Mouse (Mus musculus) spleen, postnatal 10 days (tissue): ENCODE measurements around the gene Gm45785.

ENCODE experiments used
- DNase-seq, 2 experiments: peaks; one replicate each; pipeline ENCODE4 v3.0.0; 2021 to 2022; ENCODE audit warnings: low spot score in 2 of 2

The Gm45785 gene

DNA sequence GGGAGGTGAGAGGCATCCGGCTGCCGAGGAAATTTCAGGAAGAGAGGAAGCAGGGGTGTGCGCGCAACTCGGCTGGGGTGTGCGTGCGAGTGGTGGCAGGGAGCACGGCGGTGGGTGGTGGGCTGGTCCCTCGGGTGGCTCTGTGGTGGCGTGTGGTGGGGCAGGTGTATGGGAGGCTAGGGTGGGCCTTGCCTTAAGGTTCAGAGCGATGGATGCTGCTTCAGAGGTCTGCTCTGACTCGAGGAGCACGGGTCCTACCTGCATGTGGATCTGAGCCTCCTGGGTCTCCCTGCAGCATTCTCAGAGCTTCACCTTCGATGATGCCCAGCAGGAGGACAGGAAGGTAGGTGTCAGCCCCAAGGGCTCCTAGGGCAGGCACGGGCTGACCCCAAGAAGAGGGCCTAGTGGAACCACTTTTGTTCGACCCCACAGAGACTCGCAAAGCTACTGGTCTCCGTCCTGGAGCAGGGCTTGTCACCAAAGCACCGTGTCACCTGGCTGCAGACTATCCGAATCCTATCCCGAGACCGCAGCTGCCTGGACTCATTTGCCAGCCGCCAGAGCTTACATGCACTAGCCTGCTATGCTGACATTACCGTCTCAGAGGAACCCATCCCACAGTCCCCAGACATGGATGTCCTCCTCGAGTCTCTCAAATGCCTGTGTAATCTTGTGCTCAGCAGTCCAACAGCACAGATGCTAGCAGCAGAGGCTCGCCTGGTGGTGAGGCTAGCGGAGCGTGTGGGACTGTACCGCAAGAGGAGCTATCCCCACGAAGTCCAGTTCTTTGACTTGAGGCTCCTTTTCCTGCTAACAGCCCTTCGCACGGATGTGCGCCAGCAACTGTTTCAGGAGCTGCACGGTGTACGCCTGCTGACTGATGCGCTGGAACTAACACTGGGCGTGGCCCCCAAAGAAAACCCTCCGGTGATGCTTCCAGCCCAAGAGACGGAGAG, 1.7 kb upstream of the Gm45785 start, which contains the start of gene Bet1l:
Bet1l (minus strand) TSS at position 28 of the 956 bp plus-strand sequence.
- peak in 1 of 2 experiments; percentile 33 for DNase-seq

- peak; percentile 87 to 92 for DNase-seq
Measured at GRCm38 (mm10) chr7:140856785-140857549, 836 bp upstream of the Gm45785 start, which contains the start of gene Ric8a. Gene Ric8a (plus strand): TSS chr7:140856957.

- DNase-seq, result no peak
Measured at GRCm38 (mm10) chr7:140855181-140855580, 950 bp downstream of the Gm45785 start.

DNA sequence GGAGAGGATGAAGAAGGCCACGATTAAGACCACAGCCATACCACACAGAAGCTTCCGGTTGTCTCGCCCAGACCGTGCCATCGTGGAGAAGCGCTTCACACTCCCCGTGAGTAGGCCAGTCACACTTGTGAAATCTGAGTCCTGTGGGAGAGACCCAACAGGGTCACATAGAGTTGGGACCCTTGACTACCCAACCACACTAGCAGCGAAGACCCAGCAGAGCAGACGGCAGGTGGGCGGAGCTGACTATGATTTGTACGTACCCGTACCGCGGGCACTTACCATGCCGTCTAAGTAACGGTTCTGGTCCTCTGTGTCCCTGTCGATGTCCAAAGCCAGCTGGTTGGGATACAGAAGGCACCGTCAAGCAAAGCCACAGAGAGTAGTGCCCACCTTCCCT, 1.6 kb downstream of the Gm45785 start:
- DNase-seq, result no peak

GRCm38 (mm10) chr7:140853386-140853785, 2.7 kb downstream of the Gm45785 start:
- DNase-seq, result no peak

DNA sequence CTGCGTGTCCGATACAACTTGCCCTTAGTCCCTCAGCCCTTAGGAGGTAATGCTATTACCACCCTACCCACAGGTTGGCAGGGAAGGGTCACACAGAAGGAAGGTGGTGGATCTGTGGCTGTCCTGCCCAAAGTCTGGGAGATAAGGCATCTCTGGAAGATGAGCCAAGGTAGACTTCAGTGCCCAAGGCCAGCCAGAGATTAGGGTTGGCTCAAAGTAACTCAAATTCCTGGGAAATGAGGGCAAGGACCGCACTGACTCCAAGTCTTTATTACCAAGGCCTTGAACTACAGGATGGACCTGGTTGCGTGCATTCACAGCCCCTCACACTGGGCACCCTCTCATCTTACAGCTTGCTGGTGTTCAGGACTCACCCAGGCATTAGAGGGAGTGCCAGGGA, 4.2 kb downstream of the Gm45785 start:
- DNase-seq, result no peak

DNA sequence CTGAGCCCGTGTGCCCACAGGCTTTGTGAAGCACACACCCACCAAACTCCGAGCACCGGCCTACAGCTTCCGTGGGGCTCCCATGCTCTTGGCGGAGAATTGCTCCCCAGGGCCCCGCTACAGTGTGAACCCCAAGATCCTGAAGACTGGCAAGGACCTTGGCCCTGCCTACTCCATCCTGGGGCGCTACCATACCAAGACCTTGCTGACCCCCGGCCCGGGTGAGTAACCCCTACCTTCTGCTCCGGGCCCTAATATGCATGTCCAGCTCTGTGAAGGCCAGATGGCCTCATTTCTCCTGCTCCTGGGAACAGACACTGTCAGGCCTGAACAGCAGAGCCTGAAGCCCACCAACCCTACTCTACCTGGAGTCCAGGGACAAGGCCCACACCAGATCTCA, 7.5 kb downstream of the Gm45785 start:
- DNase-seq, result no peak

DNA sequence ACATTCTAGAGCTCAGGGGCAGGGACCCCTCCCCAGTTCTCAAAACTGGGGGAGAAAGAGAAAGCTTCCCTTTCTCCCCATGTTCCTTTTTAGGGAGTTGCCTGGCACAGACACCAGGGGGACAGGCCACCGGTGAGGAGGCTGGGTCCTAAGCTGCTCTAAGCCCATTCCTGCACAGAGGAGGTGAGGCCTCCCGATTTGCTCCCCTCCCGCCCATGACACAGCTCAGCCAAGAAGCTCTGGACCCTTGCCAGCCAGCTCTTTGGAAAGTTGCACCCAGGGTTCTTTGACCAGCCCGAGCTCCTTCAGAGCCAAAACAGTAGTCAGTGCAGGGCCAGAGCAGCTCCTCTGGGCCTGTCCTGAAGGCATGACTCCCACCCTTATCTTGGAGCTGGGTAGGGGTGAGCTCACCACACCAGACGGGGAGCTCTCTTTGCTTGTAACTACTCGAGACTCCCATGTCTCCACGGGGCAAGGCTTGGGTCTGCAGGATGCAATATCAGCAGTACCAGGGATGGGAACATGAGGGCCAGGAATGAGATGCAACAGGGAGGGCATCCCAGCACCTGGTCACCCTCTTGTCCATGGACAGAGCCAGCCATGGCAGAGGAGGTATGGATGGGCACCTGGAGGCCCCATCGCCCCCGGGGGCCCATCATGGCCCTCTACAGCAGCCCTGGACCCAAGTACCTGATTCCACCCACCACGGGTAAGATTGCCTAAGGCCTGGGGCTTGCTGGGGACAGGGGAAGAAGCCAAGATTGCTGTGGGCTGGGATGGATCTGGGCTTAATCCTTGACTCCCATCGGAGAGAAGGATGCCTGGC, 8.2 kb downstream of the Gm45785 start, which contains the start of gene Odf3:
Odf3 (plus strand) TSS at position 51 of the 826 bp plus-strand sequence.
- no peak for DNase-seq

DNA sequence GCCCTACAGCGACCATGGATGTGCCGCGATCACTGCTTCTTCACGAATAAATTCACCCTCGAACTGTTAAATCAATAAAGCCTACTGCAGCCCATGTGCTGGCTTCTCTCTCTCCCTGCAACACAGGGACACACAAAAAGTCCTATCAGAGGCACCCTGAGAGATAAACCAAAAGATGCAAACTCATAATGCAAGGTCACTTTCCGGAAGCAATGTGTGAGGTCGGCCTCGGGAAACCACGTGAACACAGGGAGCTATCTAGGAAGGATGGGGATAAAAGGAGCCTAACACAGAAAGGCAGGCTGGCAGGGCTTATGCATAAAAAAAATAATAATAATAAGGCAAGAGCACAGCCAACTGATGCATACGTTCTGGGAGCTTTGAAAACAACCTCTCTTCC, 9.5 kb downstream of the Gm45785 start:
- DNase-seq, result no peak

- DNase-seq, result peak in 1 of 2 experiments; percentile 17
Measured at GRCm38 (mm10) chr7:140845683-140846082, 10.4 kb downstream of the Gm45785 start.

GRCm38 (mm10) chr7:140844905-140845665, 11.0 kb downstream of the Gm45785 start, which contains the start of gene Scgb1c1:
Gene Scgb1c1 (plus strand): TSS chr7:140845547.
- peak; percentile 87 to 95 for DNase-seq

DNA sequence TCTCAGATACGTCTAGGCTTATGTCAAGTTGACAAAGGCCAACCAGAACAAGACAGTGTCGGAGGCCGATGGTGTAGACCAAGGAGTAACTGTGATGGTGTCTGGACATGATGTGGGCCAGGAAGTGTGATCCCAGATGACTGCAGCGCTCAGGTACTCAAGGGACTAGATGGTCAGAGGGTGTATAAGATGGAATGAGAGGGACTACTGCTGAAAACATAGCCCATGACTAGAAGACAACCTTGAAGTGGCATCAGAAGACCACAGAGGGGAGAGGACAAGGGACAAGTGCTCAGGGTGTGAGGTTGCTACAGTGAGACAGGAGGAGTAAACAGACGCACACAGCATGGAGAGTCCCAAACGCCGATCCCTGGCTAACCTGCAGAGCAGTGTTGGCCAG, 12.3 kb downstream of the Gm45785 start:
- no peak for DNase-seq

DNA sequence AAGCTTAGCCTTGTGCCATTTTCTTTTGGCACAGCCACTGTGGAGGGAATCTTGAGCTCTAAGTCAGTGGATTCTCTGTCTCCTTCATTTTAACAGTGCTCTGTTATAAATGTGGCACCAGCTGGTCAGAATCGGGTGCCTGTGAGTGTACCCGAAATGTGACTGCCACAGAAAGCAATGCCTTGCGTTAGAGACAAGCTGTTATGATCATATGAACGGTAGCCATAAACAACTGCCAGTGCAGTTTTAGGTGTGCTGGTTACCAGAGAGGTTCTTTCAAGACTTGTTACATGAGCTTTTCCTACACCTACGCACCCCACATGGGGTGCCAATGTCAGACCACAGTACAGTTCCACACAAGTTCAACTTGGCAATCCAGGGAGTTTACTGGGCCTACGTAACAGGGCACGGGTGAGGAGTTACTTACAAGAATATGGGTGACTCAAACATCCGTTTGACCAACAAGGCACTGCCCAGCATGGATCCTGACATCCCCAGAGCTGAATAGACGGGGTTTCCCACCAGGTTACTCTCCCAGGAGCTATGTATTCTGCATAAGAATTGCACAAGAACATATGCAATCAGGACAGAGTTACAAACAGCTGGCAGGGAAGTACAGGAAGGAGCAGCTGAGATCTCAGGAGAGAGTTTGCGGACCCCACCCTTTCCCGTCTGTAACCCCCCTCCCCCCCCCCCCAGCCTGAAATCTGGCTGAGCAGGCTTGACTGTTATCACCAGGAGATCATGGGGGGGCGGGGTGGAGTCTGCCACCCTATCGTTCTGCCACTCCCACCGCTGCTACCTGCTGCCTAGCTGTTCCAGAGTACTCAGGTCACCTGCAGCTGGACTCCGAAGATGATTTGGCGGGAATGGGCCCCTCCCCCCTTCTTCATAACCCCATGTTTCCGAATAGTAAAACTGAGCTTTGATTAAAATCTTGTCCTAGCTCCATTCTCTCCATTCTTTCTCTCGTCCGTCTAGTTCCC, 15.1 kb downstream of the Gm45785 start:
- no peak for DNase-seq

DNA sequence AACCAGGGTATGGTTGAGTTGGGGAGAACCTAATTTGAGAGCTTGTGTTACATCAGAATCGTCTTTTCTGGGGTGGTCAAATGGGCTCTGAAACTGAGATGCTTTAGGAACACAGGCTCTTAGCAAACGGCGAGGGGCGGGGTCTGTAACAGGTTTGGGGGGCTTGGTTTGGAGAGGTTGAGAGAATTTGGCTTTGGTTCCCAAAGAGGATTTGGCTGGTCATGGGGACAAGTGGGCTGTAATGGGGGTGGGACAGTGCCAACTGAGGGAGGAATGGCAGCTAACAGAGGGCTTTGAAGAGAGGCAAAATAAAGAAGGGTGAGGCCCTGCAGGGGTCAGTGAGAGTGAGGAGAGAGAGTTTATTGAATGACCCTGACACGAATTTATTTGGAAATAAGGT, 16.6 kb downstream of the Gm45785 start:
- DNase-seq, result no peak

- DNase-seq, result no peak
Measured at GRCm38 (mm10) chr7:140836243-140837115, 19.7 kb downstream of the Gm45785 start.

GRCm38 (mm10) chr7:140835758-140836087, 20.4 kb downstream of the Gm45785 start:
- DNase-seq, result no peak

- no peak for DNase-seq
Measured at GRCm38 (mm10) chr7:140834968-140835757, 21.0 kb downstream of the Gm45785 start, which contains the start of gene Urah. Gene Urah (plus strand): TSS chr7:140835018.

GRCm38 (mm10) chr7:140833341-140833740, 22.8 kb downstream of the Gm45785 start:
- no peak for DNase-seq
